Comparison of ENCODE assay signal across 21 mouse cellular contexts in the genomic region with DNA sequence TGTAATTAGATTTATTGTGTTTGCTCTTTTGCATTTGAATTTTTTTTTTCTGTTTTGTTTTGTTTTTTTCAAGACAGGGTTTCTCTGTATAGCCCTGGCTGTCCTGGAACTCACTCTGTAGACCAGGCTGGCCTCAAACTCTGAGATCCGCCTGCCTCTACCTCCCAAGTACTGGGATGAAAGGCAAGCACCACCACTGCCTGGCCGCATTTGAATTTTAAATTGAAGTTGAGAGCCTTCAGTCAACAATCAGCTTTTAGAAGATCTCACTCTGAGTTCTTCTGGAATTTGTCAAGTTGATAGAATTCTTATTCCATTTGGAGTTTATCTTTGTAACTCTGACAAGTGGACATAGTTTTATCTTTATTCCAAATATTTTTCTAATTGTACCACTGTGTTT.
DNase-seq lines count a peak whose midpoint lies in the region; ATAC-seq and TF ChIP-seq lines count a peak whose summit lies in the region.
"Had no signal": no experiment of that assay in that cellular context is flagged by ENCODE, and none has a peak within 500 bp of the region (broad histone marks: within the 10 kb centered on the region; RNA-seq: fewer than 3 reads in every experiment).

No protein-coding gene starts in this region.

- no peak for ATAC-seq in hindbrain, embryonic 14.5 days (ENCODE audit: low FRiP score)
- ATAC-seq: CD4-positive, CD25-positive, alpha-beta regulatory T cell, adult 4 months; forebrain, postnatal 0 days had no signal

- H3K9ac ChIP-seq in ES-Bruce4 (ENCODE audit: low read depth, poor library complexity, severe bottlenecking): no peak overlapping the region
- H3K9ac ChIP-seq in ES-E14 (ENCODE audit: insufficient read depth, low read depth, low read length, poor library complexity, severe bottlenecking): no peak overlapping the region
- H3K9ac ChIP-seq in hindbrain, embryonic 14.5 days: no peak overlapping the region
- H3K9ac ChIP-seq: embryonic facial prominence, embryonic 12.5 days; forebrain, embryonic 13.5 days; forebrain, embryonic 15.5 days; forebrain, postnatal 0 days had no signal

- 61% methylated on average over 2 of the region's 2 CpGs for WGBS in hindbrain, embryonic 14.5 days

- H3K4me1 ChIP-seq in ES-Bruce4 (ENCODE audit: control insufficient read depth, insufficient read depth, low read length) (peaks cover 5% of the 10 kb centered on the region), ES-E14 (ENCODE audit: control insufficient read depth in 2 of 2, insufficient read depth in 2 of 2, low read length in 2 of 2, poor library complexity in 1 of 2) (peaks cover 11 to 18% of the 10 kb centered on the region in 2 experiments; a peak in 3 of 4 replicates)
- H3K4me1 ChIP-seq in hindbrain, embryonic 14.5 days (replicated peaks; ENCODE audit: control insufficient read depth, insufficient read depth, low read length): no peaks in the 10 kb centered on the region

- no peak overlapping the region for H3K4me3 ChIP-seq in ES-Bruce4 (ENCODE audit: low read depth, low read length)
- H3K4me3 ChIP-seq in ES-E14 (ENCODE audit: insufficient read depth in 1 of 2, low read depth in 1 of 2, low read length in 2 of 2, poor library complexity in 1 of 2, severe bottlenecking in 1 of 2): peak overlapping the region in 1 of 2 experiments; percentile 17; a peak in 1 of 4 replicates
- H3K4me3 ChIP-seq in hindbrain, embryonic 14.5 days (replicated peaks; ENCODE audit: low read length): no peak overlapping the region
- H3K4me3 ChIP-seq: embryonic facial prominence, embryonic 10.5 days; embryonic facial prominence, embryonic 12.5 days; forebrain, embryonic 13.5 days; forebrain, embryonic 15.5 days had no signal

- H3K27me3 ChIP-seq in ES-Bruce4 (ENCODE audit: control insufficient read depth, insufficient read depth, low read length, poor library complexity, severe bottlenecking): no peaks in the 10 kb centered on the region
- no peaks in the 10 kb centered on the region for H3K27me3 ChIP-seq in hindbrain, embryonic 14.5 days (ENCODE audit: control insufficient read depth, insufficient read depth, low read length)
- H3K27me3 ChIP-seq: CH12.LX; embryonic facial prominence, embryonic 12.5 days; forebrain, embryonic 13.5 days; forebrain, embryonic 15.5 days had no signal

- peak; percentile 72; the same call in 1 of the 2 replicates for TF ChIP-seq EP300 in ES-Bruce4 (IDR thresholded peaks at IDR 0.05; ENCODE audit: insufficient read depth, low read depth, low read length)

- H3K4me2 ChIP-seq in hindbrain, embryonic 14.5 days (replicated peaks): no peak overlapping the region
- H3K4me2 ChIP-seq: forebrain, embryonic 15.5 days had no signal

- TF ChIP-seq POLR2A in ES-Bruce4 (IDR thresholded peaks at IDR 0.05; ENCODE audit: insufficient read depth, low read length): no peak

- DNase-seq in ES-E14 (ENCODE audit: low read depth, low spot score) (no peak), ZHBTc4 (ENCODE audit: low read depth, low spot score) (peak; percentile 47)
- no peak for DNase-seq in hindbrain, embryonic 14.5 days (ENCODE audit: low spot score)
- no peak for DNase-seq in spleen, adult 12 weeks (ENCODE audit: low spot score)
- DNase-seq: adrenal gland, postnatal 10 days; adrenal gland, postnatal 25 days; B cell, adult 2 months; cerebellum, adult 11 months; cerebellum, adult 18-20 months; cerebellum, adult 8-10 months; cerebellum, adult 9-11 months; cerebellum, postnatal 14 days; cerebellum, postnatal 36 days had no signal

- in situ Hi-C loops in ES-E14 (cut with MboI; ENCODE audit: low sequenced_read_pairs in 2 of 2, unreplicated experiment in 2 of 2): no loop called here

- no peaks in the 10 kb centered on the region for H3K9me3 ChIP-seq in ES-Bruce4 (replicated peaks; ENCODE audit: control insufficient read depth, insufficient read depth, low read length, poor library complexity, severe bottlenecking)
- H3K9me3 ChIP-seq in ES-E14 (ENCODE audit: control insufficient read depth, insufficient read depth, low read depth, low read length): no peaks in the 10 kb centered on the region
- no peaks in the 10 kb centered on the region for H3K9me3 ChIP-seq in hindbrain, embryonic 14.5 days (ENCODE audit: control insufficient read depth, low read length)
- H3K9me3 ChIP-seq: embryonic facial prominence, embryonic 10.5 days; embryonic facial prominence, embryonic 12.5 days; forebrain, embryonic 13.5 days; forebrain, embryonic 15.5 days had no signal

- H3K36me3 ChIP-seq in ES-Bruce4 (ENCODE audit: control insufficient read depth, insufficient read depth, low read length, poor library complexity, severe bottlenecking) (no peaks in the 10 kb centered on the region), ES-E14 (ENCODE audit: control insufficient read depth, insufficient read depth, low read length, poor library complexity, severe bottlenecking) (no peaks in the 10 kb centered on the region)
- H3K36me3 ChIP-seq in hindbrain, embryonic 14.5 days (replicated peaks; ENCODE audit: control insufficient read depth, insufficient read depth): no peaks in the 10 kb centered on the region
- H3K36me3 ChIP-seq: embryonic facial prominence, embryonic 10.5 days; embryonic facial prominence, embryonic 12.5 days; forebrain, embryonic 15.5 days had no signal

- TF ChIP-seq CTCF in ES-Bruce4 (IDR thresholded peaks at IDR 0.05; ENCODE audit: low read depth, low read length): no peak

- peak overlapping the region; percentile 78 for H3K27ac ChIP-seq in ES-Bruce4 (ENCODE audit: insufficient read depth, low read length)
- peak overlapping the region; percentile 89 for H3K27ac ChIP-seq in ES-E14 (ENCODE audit: insufficient read depth, low read depth, low read length, poor library complexity, severe bottlenecking)
- H3K27ac ChIP-seq in hindbrain, embryonic 14.5 days: no peak overlapping the region
- H3K27ac ChIP-seq: embryonic facial prominence, embryonic 12.5 days; forebrain, embryonic 13.5 days; forebrain, embryonic 15.5 days had no signal

TF ChIP-seq in ES-E14, 5 proteins besides CTCF, POLR2A, EP300 and RAD21:
- TF ChIP-seq ZNF384 (IDR thresholded peaks at IDR 0.05; ENCODE audit: low read depth, low read length) (no peak), ZC3H11A (IDR thresholded peaks at IDR 0.05; ENCODE audit: borderline replicate concordance, low read depth, low read length) (no peak), HCFC1 (IDR thresholded peaks at IDR 0.05; ENCODE audit: borderline replicate concordance, insufficient read depth, low read length) (no peak), MAFK (IDR thresholded peaks at IDR 0.05; ENCODE audit: insufficient read depth, low read depth, low read length) (no peak), CHD2 (IDR thresholded peaks at IDR 0.05; ENCODE audit: low read depth, low read length) (no peak)
